ENCODE assay signal across 9 mouse cellular contexts in genomic region chr7:19024581-19025255, GRCm38 (mm10). TPM values are rescaled to one million over a fixed set of nuclear protein-coding genes. Genes with fewer than 3 reads are reported as not detected.
A peak's percentile ranks its signal among the peaks of the same experiment; 100 is the strongest.
DNase-seq lines count a peak whose midpoint lies in the region; ATAC-seq and TF ChIP-seq lines count a peak whose summit lies in the region.
"Had no signal": no experiment of that assay in that cellular context is flagged by ENCODE, and none has a peak within 500 bp of the region (broad histone marks: within the 10 kb centered on the region; RNA-seq: fewer than 3 reads in every experiment).

No protein-coding gene starts in this region.

- TF ChIP-seq CTCF in intestine, postnatal 0 days (IDR thresholded peaks at IDR 0.05; ENCODE audit: low read depth), result no peak

- H3K9me3 ChIP-seq in intestine, postnatal 0 days (ENCODE audit: control insufficient read depth), result no peaks in the 10 kb centered on the region

- peak overlapping the region; percentile 23; the same call in 1 of the 2 replicates for H3K27ac ChIP-seq in intestine, postnatal 0 days (ENCODE audit: low read depth, low read length)

- H3K4me2 ChIP-seq in intestine, postnatal 0 days (replicated peaks; ENCODE audit: low read depth), result peak overlapping the region; percentile 85

- H3K36me3 ChIP-seq in intestine, postnatal 0 days (ENCODE audit: control insufficient read depth, insufficient read depth), result peaks cover 12% of the 10 kb centered on the region

- peak; percentile 47 for DNase-seq in ovary, postnatal 36 days (ENCODE audit: low spot score)
- DNase-seq in ovary, adult 18-20 months (ENCODE audit: low spot score), result no peak
- DNase-seq in adrenal gland, postnatal 14 days, result peak; percentile 57
- peak; percentile 26 for DNase-seq in lung, postnatal 14 days
- DNase-seq in spleen, postnatal 4 days (ENCODE audit: low spot score in 2 of 2), result peak; percentile 42 to 79
- no peak for DNase-seq in urinary bladder, postnatal 25 days (ENCODE audit: low spot score)

- peaks cover 9% of the 10 kb centered on the region; the same call in 1 of the 2 replicates for H3K27me3 ChIP-seq in intestine, postnatal 0 days (replicated peaks; ENCODE audit: control insufficient read depth, insufficient read depth, low read length)

- under 1% methylated on average over 34 of the region's 36 CpGs for WGBS in intestine, postnatal 0 days

- peak; percentile 30; the same call in 1 of the 2 replicates for ATAC-seq in erythroid progenitor cell, adult 5-6 weeks (replicated peaks; ENCODE audit: low FRiP score, poor library complexity, severe bottlenecking)
- ATAC-seq in intestine, postnatal 0 days, result peak; percentile 37

- H3K4me3 ChIP-seq in intestine, postnatal 0 days (ENCODE audit: low read depth, low read length), result peak overlapping the region; percentile 83

- peak overlapping the region; percentile 79 for H3K9ac ChIP-seq in intestine, postnatal 0 days (ENCODE audit: low read depth, low read length)

- H3K4me1 ChIP-seq in intestine, postnatal 0 days (replicated peaks; ENCODE audit: control insufficient read depth, insufficient read depth, low read length), result peaks cover 6% of the 10 kb centered on the region; the same call in 1 of the 2 replicates

RNA-seq across cellular contexts. Expression of gene Sympk, which starts 0.5 kb away (rescaled TPM):
- 83.7 and 84.3 TPM in 2 replicates for total RNA-seq in adrenal gland, postnatal 14 days (2021)
- 42.8 and 51.5 TPM in 2 replicates for total RNA-seq in erythroid progenitor cell, adult 5-6 weeks (2015; ENCODE audit: low replicate concordance)
- total RNA-seq in erythroid progenitor cell, adult 5-6 weeks (2017; ENCODE audit: low replicate concordance), result 37.7 and 52.8 TPM in 2 replicates
- 8.9 and 9.1 TPM in 2 replicates for polyA plus RNA-seq in intestine, postnatal 0 days (2015; fragmentation: Nextera tagmentation; extraction: Ambion mirVana)

RNA-seq across cellular contexts. Expression of gene Foxa3, which starts 1.4 kb away (rescaled TPM):
- 0.34 and 6.8 TPM in 2 replicates for total RNA-seq in adrenal gland, postnatal 14 days (2021)
- not detected in 2 replicates for total RNA-seq in erythroid progenitor cell, adult 5-6 weeks (2015; ENCODE audit: low replicate concordance)
- not detected in 2 replicates for total RNA-seq in erythroid progenitor cell, adult 5-6 weeks (2017; ENCODE audit: low replicate concordance)
- polyA plus RNA-seq in intestine, postnatal 0 days (2015; fragmentation: Nextera tagmentation; extraction: Ambion mirVana), result 11.8 and 12.4 TPM in 2 replicates
- total RNA-seq: heart, postnatal 14 days had no signal

RNA-seq across cellular contexts. Expression of gene Irf2bp1, which starts 20.9 kb away (rescaled TPM):
- 35.9 and 38.6 TPM in 2 replicates for total RNA-seq in adrenal gland, postnatal 14 days (2021)
- total RNA-seq in erythroid progenitor cell, adult 5-6 weeks (2015; ENCODE audit: low replicate concordance), result 4.6 and 6.1 TPM in 2 replicates
- total RNA-seq in erythroid progenitor cell, adult 5-6 weeks (2017; ENCODE audit: low replicate concordance), result 3.3 and 6.5 TPM in 2 replicates
- polyA plus RNA-seq in intestine, postnatal 0 days (2015; fragmentation: Nextera tagmentation; extraction: Ambion mirVana), result 11.4 and 11.9 TPM in 2 replicates

RNA-seq across cellular contexts. Expression of gene Rsph6a, which starts 29.8 kb away (rescaled TPM):
- total RNA-seq in adrenal gland, postnatal 14 days (2021), result not detected in 2 replicates
- not detected in 2 replicates for total RNA-seq in erythroid progenitor cell, adult 5-6 weeks (2015; ENCODE audit: low replicate concordance)
- total RNA-seq in erythroid progenitor cell, adult 5-6 weeks (2017; ENCODE audit: low replicate concordance), result not detected in 2 replicates
- polyA plus RNA-seq in intestine, postnatal 0 days (2015; fragmentation: Nextera tagmentation; extraction: Ambion mirVana), result not detected in 2 replicates
- total RNA-seq: heart, postnatal 14 days had no signal

RNA-seq across cellular contexts. Expression of gene Mypop, which starts 33.7 kb away (rescaled TPM):
- total RNA-seq in adrenal gland, postnatal 14 days (2021), result 7.1 and 8.2 TPM in 2 replicates
- not detected in 2 replicates for total RNA-seq in erythroid progenitor cell, adult 5-6 weeks (2015; ENCODE audit: low replicate concordance)
- not detected in 2 replicates for total RNA-seq in erythroid progenitor cell, adult 5-6 weeks (2017; ENCODE audit: low replicate concordance)
- polyA plus RNA-seq in intestine, postnatal 0 days (2015; fragmentation: Nextera tagmentation; extraction: Ambion mirVana), result 1.1 and 1.2 TPM in 2 replicates

Comparison
In these comparisons a context has a peak if more than half of its experiments do, and no peak if none do; other contexts are left out.
1. DNase-seq: peak in ovary, postnatal 36 days (single experiment), adrenal gland, postnatal 14 days (single experiment), lung, postnatal 14 days (single experiment) and spleen, postnatal 4 days (2 of 2); none in ovary, adult 18-20 months (single experiment) and urinary bladder, postnatal 25 days (single experiment).